Mouse (Mus musculus) right cerebral cortex, postnatal 10 days (tissue): Measurements from ENCODE around the gene Fez1.
A peak's percentile ranks its signal among the peaks of the same experiment; 100 is the strongest.

Experiments
- DNase-seq, 2 experiments: peaks; one replicate each; pipeline ENCODE4 v3.0.0; 2021; ENCODE audit warnings: low spot score in 2 of 2

Fez1 gene

DNA sequence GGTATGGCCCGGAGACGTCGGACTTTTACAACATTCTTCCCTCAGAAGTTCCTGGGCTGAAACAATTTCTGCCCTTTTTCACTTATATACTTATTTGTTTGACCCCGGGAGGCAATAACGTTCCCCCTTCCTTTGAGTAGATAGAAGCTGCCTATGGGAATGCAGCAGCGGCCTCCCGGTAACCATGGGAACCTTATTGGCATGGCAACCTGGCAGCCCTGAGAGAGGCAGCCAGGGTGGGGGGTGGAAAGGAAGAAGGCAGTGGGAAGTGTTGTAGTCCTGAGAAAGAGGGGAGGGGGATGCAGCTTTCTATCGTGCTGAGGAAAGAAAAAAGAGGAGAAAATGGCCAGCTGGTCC is at the start of gene Fez1:
TSS of gene Fez1 (plus strand) at position 221 of the 357 bp plus-strand sequence.
- peak; percentile 96 to 98 for DNase-seq

DNA sequence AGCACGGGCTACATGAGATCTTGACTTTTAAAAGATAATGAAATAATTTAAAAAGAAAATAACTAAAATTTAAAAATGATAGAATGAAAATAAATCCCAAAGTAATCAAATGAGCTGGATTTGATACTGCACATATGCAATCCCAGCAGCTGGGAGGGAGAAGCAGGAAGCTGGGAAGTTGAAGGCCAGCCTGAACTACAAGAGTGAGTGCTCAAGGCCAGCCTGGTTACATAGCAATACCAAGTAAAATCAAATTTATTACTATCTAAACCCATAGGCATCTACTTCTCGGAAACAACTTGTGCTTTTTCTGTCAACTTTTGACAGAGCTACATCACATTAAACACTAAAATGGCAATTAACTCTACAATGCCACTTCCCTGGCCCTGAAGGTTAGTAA is 37.7 kb upstream of the Fez1 start:
- DNase-seq = no peak

DNA sequence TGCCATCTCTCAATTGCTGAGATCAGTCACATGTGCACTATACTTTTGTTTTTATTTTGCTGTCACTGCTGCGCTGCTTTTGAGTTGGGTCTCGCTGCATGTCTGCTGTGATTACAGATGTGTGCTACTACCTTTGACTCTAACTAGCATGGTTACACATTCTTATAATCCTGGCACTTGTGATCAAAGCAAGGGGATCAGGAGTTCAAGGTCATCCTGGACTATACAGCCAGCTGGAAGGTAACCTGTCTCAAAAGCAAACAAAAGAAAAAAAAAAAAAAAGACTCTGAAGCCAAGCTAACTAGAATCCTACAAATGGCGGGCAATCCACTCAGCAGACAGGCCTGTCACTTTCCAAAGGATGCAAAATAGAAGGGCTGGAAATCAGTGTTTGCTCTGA is 29.5 kb upstream of the Fez1 start:
- no peak for DNase-seq

DNA sequence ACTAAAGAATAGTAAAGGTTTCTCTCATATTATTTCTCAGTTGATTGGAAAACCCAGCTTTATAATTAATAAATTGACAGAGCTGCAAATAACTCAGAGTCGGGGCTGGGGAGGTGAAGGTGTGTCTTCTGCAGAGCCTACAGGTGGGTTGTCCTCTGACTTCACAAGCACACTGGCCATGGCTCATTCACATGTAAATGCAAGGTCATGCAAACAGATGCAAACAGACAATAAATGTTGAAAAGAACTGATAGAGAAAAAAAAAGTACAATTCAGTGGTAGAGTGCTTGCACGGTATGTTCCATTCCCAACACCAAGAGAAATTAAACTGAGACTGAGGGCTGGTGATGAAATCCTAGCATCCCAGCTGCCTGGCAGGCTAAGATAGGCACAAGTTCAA is 27.2 kb upstream of the Fez1 start:
- no peak for DNase-seq

DNA sequence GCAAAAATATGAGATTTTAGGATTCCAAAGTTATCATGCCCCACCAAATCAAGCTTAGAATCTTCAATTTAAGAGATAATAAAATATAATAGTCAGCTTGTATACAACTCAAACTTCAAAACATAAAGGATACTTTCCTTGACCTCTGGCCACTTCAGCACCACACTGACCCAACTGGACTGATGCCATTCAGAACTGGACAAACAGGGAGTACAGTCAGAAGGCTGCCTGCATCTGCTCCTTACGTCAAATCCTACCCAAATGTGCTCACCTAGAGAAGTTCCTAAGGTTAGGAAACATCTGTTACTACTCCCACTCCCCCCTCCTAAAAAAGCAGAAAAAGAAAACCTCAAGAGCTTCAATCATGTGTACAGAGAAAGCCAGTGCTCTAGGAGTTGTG is 26.1 kb upstream of the Fez1 start:
- DNase-seq = no peak

DNA sequence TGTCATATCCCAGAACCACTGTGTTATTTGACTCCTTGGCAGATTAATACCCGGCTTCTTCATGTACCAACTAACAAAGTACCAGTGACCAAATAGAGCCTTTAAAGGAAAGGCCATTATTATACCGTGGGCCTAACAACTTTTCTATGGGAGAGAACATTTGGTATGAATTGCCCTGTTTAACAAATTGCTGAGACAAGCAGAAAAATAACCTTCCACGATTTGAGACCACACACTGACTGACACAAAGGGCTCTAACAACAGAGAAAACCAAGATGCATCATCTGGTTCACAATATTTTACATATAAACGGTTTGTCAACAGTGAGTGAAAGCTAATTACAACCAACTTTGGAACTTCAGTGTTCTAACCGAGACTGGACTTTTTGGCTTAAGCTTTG is 25.4 kb upstream of the Fez1 start:
- no peak for DNase-seq

DNA sequence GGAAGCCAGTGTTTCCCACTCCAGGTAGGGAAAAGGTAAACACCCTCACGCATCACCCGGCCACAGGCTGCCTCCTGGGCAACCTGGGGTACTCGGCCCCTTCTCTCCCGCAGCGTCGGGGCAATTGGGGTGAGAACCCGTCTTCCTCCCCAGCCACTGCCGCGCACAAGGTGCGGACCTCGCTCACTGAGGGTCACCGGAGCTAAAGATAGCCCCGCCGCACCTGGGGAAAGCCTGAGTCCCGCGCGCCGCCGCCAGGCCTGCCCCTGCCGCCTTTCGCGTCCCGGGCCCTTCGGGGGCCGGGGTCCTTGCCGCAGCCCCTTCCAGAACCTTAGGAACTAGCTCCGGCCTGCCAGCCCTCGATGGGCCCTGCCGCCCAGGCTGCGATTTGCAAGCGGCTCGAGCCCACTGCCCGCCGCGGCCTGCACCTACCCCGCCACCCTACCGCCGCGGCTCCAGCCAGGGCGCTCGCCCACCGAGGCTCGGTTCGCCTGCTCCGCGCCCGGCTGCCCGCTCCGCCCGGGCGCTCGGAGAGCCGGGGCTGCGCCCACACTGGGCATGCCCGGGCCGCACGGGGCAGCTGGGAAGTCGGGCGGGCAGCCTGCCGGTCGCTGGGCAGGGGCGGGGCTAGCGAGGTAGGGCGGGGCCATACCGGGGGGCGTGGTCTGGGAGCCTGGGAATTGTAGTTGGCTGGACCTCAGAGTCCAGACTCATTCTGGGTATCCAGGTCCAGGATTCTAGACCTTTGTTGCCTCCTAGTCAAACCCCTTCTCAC is 24.7 kb upstream of the Fez1 start, which contains the start of gene Ei24:
TSS of gene Ei24 (minus strand) at position 613 of the 775 bp plus-strand sequence.
- peak; percentile 92 for DNase-seq

DNA sequence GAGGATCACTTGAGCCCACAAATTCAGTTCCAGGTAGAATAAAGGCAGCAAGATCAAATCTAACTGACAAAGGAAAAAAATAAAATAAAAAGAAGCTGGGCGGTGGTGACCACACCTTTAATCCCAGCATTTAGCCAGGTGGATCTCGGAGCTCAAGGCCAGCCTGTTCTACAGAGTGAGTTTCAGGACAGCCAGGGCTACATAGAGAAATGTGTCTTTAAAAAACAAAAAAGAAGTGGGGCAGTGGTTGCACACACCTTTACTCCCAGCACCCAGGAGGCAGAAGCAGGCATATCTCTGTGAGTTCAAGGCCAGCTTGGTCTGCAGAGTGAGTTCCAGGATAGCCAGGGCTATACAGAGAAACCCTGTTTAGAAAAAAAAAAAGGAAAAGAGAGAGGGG is 19.7 kb upstream of the Fez1 start:
- no peak for DNase-seq

DNA sequence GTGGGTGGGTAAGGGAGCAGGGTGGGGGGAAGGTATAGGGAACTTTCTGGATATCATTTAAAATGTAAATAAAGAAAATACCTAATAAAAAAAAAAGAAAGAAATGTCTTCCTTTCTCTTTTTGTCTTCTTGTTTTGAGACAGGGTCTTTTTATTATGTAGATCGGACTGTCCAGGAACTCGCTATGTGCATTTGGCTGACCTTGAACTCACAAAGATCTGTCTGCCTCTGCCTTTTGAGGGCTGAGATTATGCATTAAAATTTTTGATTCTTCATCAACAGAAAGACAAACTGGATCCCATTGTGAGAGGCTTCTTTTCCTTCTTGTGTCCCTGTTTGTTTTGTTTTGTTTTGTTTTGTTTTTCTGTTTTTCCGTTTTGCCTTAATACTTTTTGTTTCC is 18.7 kb upstream of the Fez1 start:
- DNase-seq = no peak

DNA sequence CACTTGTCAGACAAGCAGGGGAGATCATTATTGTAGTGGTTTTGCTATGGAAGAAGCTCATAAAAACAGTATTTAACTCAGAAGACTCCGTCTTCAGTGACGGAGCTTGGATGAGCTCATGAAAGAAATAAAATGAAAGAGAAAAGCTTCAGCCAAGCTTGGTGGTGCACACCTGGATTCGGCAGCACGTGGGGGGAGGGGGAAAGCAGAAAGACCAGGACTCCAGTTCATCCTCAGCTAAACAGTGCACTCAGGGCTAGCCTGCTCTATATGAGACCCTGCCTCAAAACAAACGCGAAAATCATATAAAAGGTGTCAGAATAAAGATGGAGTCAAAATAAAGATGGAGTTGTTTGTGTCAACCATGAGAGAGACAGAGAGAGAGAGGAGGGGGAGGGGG is 18.3 kb upstream of the Fez1 start:
- no peak for DNase-seq

DNA sequence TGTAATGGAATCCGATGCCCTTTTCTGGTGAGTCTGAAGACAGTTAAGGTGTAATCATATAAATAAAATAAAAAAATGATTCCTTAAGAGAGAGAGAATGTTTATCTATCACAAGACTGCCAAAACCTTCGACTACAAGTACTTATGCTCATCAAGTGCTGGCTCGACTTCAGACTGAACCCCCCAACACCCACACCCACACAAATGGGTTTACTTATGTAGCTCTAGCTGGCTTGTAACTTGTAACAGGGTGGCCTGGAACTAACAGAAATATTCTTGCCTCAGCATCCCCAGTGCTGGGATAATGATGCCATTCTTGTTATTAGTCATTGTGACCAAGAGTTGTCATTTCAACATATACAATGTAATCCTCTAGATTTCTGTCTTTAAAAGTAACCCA is 17.7 kb upstream of the Fez1 start:
- DNase-seq = no peak

DNA sequence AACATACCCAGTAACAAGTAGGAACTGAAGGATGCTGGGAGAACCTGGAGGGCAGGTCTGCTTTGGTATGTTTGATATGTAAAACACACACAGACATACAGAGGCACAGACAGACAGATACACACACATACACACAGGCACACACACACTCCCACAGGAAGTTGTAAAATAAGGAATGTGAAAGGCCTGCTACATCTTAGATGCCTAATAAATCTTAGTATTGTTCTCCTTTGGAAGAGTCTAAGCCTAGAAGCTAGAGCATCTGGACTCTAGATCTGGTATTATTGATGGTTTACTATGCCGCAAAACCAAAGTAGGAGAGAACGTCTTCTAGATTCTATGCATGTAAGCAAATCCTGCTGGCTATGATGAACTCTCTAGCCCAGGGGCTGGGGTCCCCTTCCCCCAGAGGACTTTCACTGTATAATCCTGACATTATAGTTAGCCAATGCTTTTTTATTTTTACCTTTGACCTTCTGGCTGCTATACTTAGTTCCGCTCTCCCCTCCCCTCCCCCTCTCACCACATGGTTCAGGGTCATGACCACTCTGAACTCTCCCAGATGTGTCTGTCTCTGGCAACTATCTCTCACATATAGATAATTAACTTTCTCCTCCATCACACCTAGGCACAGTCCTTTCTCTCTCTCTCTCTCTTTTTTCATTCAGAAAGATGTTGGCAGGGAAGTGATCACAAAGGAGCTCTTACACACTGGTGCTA is 16.2 kb upstream of the Fez1 start:
- DNase-seq = no peak

DNA sequence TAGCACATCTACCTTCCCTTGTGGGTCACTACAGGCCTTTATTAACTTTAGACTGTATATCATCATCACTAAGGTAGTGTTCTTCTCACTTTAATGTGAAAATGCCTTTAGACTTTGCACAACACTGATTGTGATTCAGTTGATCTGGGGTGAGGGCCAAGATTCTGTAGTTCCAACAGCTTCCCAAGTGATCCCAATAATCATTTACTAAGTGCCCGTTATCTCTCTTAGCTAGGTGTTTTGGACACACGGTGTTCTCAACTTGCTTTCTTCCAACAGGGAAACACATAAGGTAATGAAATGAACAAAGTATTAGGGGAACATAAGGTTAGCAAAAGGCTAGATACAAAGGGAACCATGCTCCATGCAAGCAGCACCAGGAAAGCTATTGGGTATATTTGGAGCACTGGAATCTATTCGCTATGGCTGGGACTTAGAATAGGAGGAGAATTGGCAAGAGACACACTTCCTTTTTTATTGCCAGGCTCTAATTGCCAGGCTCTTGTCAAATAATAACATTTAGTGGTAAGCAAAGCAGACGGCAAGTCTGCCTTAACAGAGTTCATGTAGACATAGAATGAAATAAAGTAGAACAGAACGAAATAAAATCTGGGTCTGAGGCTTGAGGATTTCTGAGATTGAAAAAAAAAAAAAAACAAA is 13.4 kb upstream of the Fez1 start:
- DNase-seq = no peak

DNA sequence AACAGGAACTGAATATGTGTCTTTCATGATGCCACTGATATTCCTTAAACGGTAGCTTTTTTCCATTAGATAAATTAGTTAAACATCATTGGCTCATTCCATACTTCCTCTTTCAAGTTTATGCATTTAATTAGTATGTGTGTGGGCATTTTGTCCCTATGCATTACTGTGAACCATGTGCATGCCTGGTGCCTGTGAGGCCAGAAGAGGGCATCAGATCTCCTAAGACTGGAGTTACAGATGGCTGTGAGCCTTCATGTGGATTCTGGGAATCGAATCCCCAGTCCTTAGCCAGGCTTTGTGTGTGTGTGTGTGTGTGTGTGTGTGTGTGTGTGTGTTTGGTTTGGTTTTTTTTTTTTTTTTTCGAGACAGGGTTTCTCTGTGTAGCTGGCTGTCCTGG is 7.2 kb upstream of the Fez1 start:
- DNase-seq = no peak

DNA sequence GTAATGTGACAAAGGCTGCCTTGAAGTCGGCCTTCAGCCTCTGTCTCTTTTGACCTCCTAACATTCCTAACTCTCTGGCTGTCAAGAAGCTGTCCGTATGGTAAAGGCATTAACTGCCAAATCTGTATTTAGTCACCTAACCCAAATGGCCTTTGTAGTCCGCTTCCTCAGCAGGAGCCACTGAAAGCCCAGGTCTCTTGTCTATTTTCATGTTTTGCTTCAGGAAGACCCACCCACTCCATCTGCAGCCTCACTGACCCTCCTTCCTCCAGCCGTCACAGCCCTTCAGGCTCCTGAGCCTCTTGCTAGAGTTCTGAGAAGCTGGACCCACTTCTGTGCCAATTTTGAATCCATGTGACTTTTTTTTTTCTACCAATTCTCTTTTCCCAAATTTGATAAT is 2.8 kb upstream of the Fez1 start:
- no peak for DNase-seq

DNA sequence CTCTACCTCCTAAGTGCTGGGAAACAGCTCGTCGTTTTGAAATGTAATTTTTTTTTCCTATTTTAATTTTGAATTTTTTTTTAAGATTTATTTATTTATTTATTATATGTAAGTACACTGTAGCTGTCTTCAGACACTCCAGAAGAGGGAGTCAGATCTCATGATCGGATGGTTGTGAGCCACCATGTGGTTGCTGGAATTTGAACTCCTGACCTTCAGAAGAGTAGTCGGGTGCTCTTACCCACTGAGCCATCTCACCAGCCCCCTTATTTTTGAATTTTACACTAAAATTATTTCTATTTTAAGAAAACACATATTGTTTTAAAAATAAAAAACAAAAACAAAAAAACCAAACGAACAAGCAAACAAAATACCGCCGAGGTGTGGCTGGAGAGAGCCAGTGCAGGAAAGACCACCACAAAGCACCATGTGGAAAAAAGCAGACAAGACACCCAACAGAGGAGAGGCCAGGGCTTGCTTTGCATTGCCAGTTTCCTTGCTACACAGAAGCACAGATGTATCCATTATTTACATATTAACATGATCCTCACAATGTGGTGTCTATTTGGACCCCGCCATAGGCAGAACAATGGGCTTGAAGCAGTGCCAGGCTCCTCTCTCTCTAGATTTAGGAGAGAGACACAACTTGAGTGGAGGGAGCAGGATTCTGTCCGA is 558 bp upstream of the Fez1 start:
- no peak for DNase-seq

DNA sequence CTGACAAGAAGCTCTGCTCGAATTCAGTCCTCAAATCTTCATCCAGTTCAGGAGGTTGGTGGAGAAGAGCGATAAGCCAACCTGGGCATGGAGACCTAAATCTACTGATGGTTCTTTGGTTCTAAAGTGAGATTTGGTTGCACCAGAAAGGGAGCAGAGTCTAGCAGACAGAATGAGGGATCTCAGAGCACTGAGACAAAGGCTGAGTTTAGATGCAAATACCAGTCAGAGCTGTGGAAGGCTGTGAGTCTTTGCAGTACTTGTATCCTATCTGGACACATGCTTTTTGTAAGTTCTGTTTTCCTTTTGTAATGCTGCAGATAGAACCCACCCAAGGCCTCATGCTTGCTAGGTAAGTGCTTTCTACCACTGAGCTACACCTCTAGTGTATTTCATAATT is 360 bp downstream of the Fez1 start:
- no peak for DNase-seq

DNA sequence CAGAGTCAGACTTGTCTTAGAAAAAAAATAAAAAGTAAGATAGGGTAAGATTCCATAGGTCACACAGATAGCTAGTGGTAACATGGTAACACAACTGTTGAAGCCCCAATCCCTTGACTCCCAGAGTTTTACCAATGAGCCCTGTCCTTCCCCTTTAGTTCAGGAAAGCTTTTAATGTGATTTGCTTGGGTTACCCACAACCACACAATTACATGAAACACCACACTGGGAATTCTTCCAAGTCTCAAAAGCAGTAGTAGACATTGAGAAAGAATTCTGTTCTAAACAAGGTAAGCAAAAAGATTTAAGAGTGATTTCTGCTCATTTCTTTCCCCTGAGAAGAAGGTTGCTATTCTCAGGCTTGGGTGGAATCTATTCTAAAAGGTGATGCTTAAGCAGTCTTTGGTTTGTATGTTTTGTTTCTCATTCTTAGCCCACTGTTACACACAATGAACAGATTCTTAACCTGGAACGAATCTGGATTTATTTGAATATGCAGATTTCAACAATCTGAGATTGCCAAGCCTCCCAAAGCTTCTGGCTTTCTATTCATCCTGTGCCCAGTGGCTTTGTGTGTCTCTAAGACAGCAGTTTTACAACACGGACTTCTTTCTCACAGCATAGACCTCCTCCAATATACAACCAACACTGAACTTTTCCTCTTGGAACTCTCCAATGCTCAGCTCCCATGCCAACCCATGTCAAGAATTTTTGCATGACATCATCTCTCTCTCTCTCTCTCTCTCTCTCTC is 5.1 kb downstream of the Fez1 start:
- no peak for DNase-seq

DNA sequence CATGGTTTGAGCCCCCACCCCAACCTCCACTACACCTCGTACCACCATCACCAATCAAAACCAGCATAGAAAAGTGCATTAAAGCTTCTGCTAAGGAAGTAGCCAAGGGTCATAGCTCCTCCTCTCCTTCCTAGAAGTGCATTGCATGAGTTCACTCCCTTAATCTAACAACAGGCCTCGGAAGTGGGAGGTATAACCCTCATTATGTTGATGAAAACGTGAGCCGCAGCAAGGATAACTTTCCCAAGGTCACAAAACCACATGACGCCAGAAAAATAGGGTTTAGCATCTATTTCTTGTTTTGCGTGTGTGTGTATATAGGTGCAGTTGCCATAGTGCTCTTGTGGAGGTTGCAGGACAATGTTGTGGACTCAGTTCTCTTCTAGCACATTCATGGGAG is 9.7 kb downstream of the Fez1 start:
- DNase-seq = no peak

DNA sequence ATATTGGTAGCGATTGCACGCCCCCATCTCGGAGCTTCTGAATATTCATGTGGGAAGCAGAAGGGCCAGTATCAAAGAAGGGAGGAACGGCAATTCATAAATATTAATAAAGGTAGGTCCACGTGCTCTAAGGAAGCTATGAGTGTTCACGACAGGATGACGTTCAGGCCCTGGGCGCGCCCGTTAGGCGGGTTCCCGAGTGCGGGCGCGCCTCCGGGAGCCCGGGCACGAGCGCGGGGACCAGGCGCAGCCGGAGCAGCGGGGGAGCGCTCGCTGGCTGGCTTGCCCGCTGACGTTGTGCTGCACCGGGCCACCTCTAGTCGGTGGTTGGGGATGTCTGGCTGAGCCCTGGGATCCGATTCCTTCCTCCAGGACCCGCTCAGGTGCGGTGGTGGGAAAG is 10.9 kb downstream of the Fez1 start:
- DNase-seq = peak; percentile 95

DNA sequence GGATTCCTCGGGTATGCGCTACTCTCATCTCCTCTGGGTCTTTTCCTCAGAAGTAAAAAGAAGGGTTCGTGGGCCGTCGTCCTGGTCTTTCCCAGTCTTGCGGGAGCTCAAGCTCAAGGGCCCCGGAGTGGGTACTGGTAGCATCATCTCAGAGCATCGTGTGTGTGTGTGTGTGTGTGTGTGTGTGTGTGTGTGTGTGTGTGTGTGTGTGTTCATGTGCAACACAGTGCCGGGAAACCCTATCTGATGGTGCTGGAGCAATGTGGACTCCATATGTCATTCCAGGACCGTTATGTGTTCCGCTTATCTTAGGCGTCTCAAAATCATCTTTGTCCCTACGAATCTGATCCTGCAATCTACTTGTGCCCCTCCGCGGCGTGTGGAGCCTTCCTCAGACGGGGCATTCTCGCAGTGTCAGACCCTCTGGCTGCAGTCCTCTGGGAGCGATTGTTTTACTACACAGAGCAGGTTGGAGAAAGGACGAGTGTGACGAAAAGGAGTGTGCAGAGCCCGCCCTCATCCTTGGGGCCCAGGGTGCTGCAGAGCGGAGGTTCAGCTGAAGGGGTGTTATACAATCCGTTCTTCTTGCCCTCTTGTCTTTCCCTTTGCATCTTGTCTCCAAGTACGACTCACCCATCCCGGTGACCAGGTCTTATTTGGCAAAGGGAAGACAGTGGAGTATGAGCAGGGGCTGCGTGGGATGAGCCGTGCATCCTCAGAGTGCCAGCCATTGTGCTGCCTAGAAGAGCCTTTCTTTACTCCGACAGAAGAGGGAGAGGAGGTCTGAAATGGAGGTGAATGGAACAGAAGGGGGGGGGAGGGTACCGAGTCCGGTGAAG is 11.6 kb downstream of the Fez1 start:
- peak; percentile 56 to 68 for DNase-seq
